Mouse (Mus musculus) embryonic fibroblast, embryonic 13.5 days (primary cell): ENCODE results near the gene Vrk1.

Experiments used
- CTCF ChIP-seq: IDR thresholded peaks from 2 replicates; pipeline ENCODE4 v1.5.1; 2011; ENCODE audit warnings: mild to moderate bottlenecking, control low read depth, low read length, moderate library complexity, borderline replicate concordance; ENCODE audit not compliant: insufficient read depth
- POLR2A ChIP-seq: IDR thresholded peaks from 2 replicates; pipeline ENCODE4 v1.6.1; 2011; ENCODE audit warnings: low read depth, mild to moderate bottlenecking, control low read depth, low read length, moderate library complexity

DNA sequence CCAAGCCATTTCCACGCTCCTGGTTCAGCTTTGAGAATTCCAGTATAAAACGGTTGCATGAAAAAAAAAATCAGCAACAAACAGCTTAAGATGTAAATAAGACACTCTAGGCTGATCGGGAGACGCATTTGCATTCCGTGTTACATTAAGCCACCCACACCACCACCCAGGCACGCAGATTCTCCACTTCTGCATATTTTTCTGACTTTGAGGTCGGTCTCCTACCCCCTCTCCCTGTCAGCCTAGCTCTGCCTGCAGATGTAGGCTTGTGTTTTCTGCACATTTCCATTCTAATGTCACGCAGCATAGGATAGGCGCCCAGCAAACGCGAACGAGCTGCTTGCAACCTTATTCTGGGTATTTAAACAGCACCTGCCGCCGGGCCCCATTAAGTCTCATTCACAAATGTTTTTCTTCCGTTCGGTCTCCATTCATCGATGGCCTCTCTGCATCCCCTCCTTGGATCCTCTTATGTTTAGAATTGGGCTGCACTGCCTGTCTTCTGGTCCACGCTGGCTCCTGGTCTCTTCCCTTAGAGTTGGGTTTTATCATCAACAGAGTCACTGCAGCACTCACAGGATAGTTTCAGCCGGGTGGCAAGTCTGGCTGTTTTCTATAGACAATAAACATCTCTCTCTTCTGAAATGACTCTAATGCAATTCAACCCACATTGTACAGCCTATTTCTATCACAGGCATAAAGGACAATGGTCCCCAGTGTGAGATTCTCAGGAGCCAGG lies 49.3 kb upstream of the Vrk1 start:
- TF ChIP-seq CTCF = no peak
- no peak for TF ChIP-seq POLR2A
